Mouse (Mus musculus) Patski (cell line): ENCODE results near the gene Glis2. TPM values are rescaled to one million over a fixed set of nuclear protein-coding genes. Genes with fewer than 3 reads are reported as not detected.

Experiments
- ATAC-seq: fragments of 100-300 bp; one replicate; pipeline ENCODE4 v1.8.0; 2021
- CTCF ChIA-PET: fragments of 350-600 bp; sonication (Branson Sonifier 250); formaldehyde crosslinking; loops from one replicate; lab custom pipeline; 2022; ENCODE audit warnings: inconsistent platforms; lab: Charles Lee
- POLR2A ChIA-PET: fragments of 350-600 bp; sonication (Branson Sonifier 250); formaldehyde crosslinking; loops from one replicate; lab custom pipeline; 2022; ENCODE audit warnings: antibody characterized with exemption, inconsistent platforms; lab: Charles Lee
- DNase-seq: peaks from one replicate; pipeline ENCODE4 v3.0.0-alpha.2; 2011; ENCODE audit warnings: low read depth, low spot score
- H3K27me3 ChIP-seq: fragments of 371-371 bp; one replicate; pipeline ENCODE4 v1.5.1; 2021
- CTCF ChIP-seq: fragments of 100-300 bp; IDR thresholded peaks from one replicate; pipeline ENCODE4 v1.5.1; 2021
- in situ Hi-C: fragments of 300-500 bp; cut with MboI; formaldehyde crosslinking; loops from 3 replicates; pipeline ENCODE4 v1.11.1; 2018; ENCODE audit warnings: low pct_unique_long_range_greater_than_20kb, mixed read lengths
- polyA plus RNA-seq: library from polyadenylated mRNA; unstranded; gene quantifications from one replicate; pipeline ENCODE4 v1.2.3, GENCODE M21; 2021

Glis2 gene
- 87.1 TPM for polyA plus RNA-seq

- in situ Hi-C loops: no loop called here
- POLR2A ChIA-PET: interaction anchor here (1.1 to 5.6 kb wide), 2 partner anchors 9 to 12 kb away, joined by 3 to 34 read pairs; no protein-coding TSS in a partner anchor
- no peak for TF ChIP-seq CTCF
- CTCF ChIA-PET: interaction anchor here (1.2 to 6.8 kb wide), 6 partner anchors 9 to 73 kb away, joined by 3 to 94 read pairs (median 4); no protein-coding TSS in a partner anchor
- no peaks in the 10 kb centered on the region for H3K27me3 ChIP-seq
- ATAC-seq (peak; percentile 59), DNase-seq (no peak)
These were observed at the start of gene Glis2 for GRCm38 (mm10) chr16:4593971-4594813. Gene Glis2, plus strand, starts transcription at chr16:4594713.

- ChIA-PET CTCF (interaction anchor here (1.3 to 1.7 kb wide), 2 partner anchors 37 to 229 kb away, joined by 3 to 4 read pairs; no protein-coding TSS in a partner anchor), POLR2A (interaction anchor here (0.9 kb wide), 1 partner anchor 55 kb away, joined by 3 read pairs; no protein-coding TSS in a partner anchor)
- no peaks in the 10 kb centered on the region for H3K27me3 ChIP-seq
- DNase-seq: no peak
- ATAC-seq: no peak
- in situ Hi-C loops: loop anchor here (5.0 to 25.0 kb wide), 2 partner anchors 238 to 483 kb away; no protein-coding TSS in a partner anchor
- no peak for TF ChIP-seq CTCF
These were observed 49.7 kb upstream of the Glis2 start for GRCm38 (mm10) chr16:4544845-4545244.

- POLR2A ChIA-PET: no interaction called here
These were observed 47.7 kb upstream of the Glis2 start for GRCm38 (mm10) chr16:4546838-4547237.

GRCm38 (mm10) chr16:4547611-4548010, 46.9 kb upstream of the Glis2 start:
- DNase-seq: no peak
- CTCF ChIA-PET: interaction anchor here (1.3 to 1.4 kb wide), 3 partner anchors 29 to 231 kb away, joined by 3 to 4 read pairs (median 3); no protein-coding TSS in a partner anchor
- ATAC-seq: no peak
- in situ Hi-C loops: loop anchor here (25.0 kb wide), 1 partner anchor 485 kb away; no protein-coding TSS in a partner anchor
- TF ChIP-seq CTCF: no peak
- H3K27me3 ChIP-seq: no peaks in the 10 kb centered on the region
- POLR2A ChIA-PET: no interaction called here

More at GRCm38 (mm10) chr16:4546838-4547237, 47.7 kb upstream of the Glis2 start:
- DNase-seq: no peak
- CTCF ChIA-PET: interaction anchor here (1.0 to 1.4 kb wide), 3 partner anchors 9 to 231 kb away, joined by 3 to 4 read pairs (median 3); no protein-coding TSS in a partner anchor
- H3K27me3 ChIP-seq: no peaks in the 10 kb centered on the region
- TF ChIP-seq CTCF: no peak
- no peak for ATAC-seq
- in situ Hi-C loops: loop anchor here (25.0 kb wide), 1 partner anchor 485 kb away; no protein-coding TSS in a partner anchor

GRCm38 (mm10) chr16:4548953-4549688, 45.4 kb upstream of the Glis2 start:
- no peak for TF ChIP-seq CTCF
- ATAC-seq (no peak), DNase-seq (no peak)
- H3K27me3 ChIP-seq: no peaks in the 10 kb centered on the region
- in situ Hi-C loops: loop anchor here (25.0 kb wide), 1 partner anchor 487 kb away; no protein-coding TSS in a partner anchor
- POLR2A ChIA-PET: interaction anchor here (0.7 kb wide), 1 partner anchor 260 kb away, joined by 6 read pairs; no protein-coding TSS in a partner anchor
- CTCF ChIA-PET: interaction anchor here (1.3 to 1.7 kb wide), 4 partner anchors 10 to 233 kb away, joined by 3 to 5 read pairs (median 4); no protein-coding TSS in a partner anchor

- ChIA-PET CTCF (interaction anchor here (1.5 to 2.6 kb wide), 4 partner anchors 57 to 235 kb away, joined by 3 to 9 read pairs (median 4); no protein-coding TSS in a partner anchor), POLR2A (no interaction called here)
- peak; percentile 39 for ATAC-seq
These were observed 43.5 kb upstream of the Glis2 start for GRCm38 (mm10) chr16:4551056-4551455.

GRCm38 (mm10) chr16:4551885-4552284, 42.6 kb upstream of the Glis2 start:
- DNase-seq (no peak), ATAC-seq (no peak)
- H3K27me3 ChIP-seq: no peaks in the 10 kb centered on the region
- POLR2A ChIA-PET: no interaction called here
- in situ Hi-C loops: no loop called here
- CTCF ChIA-PET: interaction anchor here (0.9 to 2.6 kb wide), 7 partner anchors 9 to 236 kb away, joined by 3 to 9 read pairs (median 4); no protein-coding TSS in a partner anchor
- no peak for TF ChIP-seq CTCF

More at GRCm38 (mm10) chr16:4551056-4551455, 43.5 kb upstream of the Glis2 start:
- no peak for DNase-seq
- H3K27me3 ChIP-seq: no peaks in the 10 kb centered on the region
- in situ Hi-C loops: no loop called here
- TF ChIP-seq CTCF: no peak

- ChIA-PET POLR2A (no interaction called here), CTCF (interaction anchor here (0.9 to 2.6 kb wide), 5 partner anchors 10 to 237 kb away, joined by 3 to 9 read pairs (median 5); no protein-coding TSS in a partner anchor)
- in situ Hi-C loops: no loop called here
- H3K27me3 ChIP-seq: no peaks in the 10 kb centered on the region
- ATAC-seq (no peak), DNase-seq (no peak)
- no peak for TF ChIP-seq CTCF
These were observed 41.5 kb upstream of the Glis2 start for GRCm38 (mm10) chr16:4552829-4553550.

GRCm38 (mm10) chr16:4555555-4555954, 39.0 kb upstream of the Glis2 start:
- POLR2A ChIA-PET: no interaction called here
- ATAC-seq: no peak
- no peaks in the 10 kb centered on the region for H3K27me3 ChIP-seq
- TF ChIP-seq CTCF: no peak
- CTCF ChIA-PET: interaction anchor here (0.7 to 5.3 kb wide), 6 partner anchors 9 to 239 kb away, joined by 3 to 30 read pairs (median 5); no protein-coding TSS in a partner anchor
- in situ Hi-C loops: no loop called here
- DNase-seq: no peak
